ENCODE assay signal across 24 mouse cellular contexts in the genomic region with DNA sequence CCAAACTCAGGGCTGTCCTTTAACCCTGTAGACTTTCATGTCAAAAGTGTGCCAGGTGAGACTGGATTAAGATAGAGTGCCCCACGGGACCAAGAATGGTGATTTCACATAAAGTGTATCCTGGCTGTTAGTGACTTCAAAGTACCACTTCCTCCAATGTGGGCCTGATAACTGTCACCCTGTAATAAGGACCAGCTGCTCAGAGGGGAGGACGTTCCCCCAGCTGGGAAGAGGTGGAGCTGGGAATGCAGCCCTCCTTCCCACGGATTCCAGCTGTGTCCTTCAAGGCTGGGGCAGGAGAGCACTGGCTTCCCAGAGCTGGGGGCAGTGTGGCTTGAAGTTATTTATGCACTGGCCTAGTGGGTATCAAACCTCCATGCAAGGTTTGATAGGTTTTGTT.
DNase-seq lines count a peak whose midpoint lies in the region; ATAC-seq lines count a peak whose summit lies in the region.
"Had no signal": no experiment of that assay in that cellular context is flagged by ENCODE, and none has a peak within 500 bp of the region (broad histone marks: within the 10 kb centered on the region; RNA-seq: fewer than 3 reads in every experiment).

No protein-coding gene starts in this region.

- no peaks in the 10 kb centered on the region for H3K4me1 ChIP-seq in heart, embryonic 11.5 days (ENCODE audit: control insufficient read depth, insufficient read depth, low read length)
- no peaks in the 10 kb centered on the region for H3K4me1 ChIP-seq in hindbrain, embryonic 16.5 days (ENCODE audit: control insufficient read depth, insufficient read depth, low read depth, low read length)
- H3K4me1 ChIP-seq: hindbrain, embryonic 13.5 days; limb, embryonic 15.5 days; liver, embryonic 15.5 days; neural tube, embryonic 13.5 days had no signal

- H3K9me3 ChIP-seq in heart, embryonic 11.5 days (replicated peaks; ENCODE audit: control insufficient read depth, low read length): 0 out of 2 replicates have a peak, but pooled peaks cover 3% of the 10 kb centered on the region
- H3K9me3 ChIP-seq in hindbrain, embryonic 16.5 days (ENCODE audit: control insufficient read depth, low read length): peaks cover 10% of the 10 kb centered on the region

- intact Hi-C loops in heart, postnatal 10 days (cut with DNase I): no loop called here

- 18% methylated on average over 3 of the region's 3 CpGs for WGBS in heart, embryonic 11.5 days (ENCODE audit: insufficient replicate concordance)
- 58% methylated on average over 3 of the region's 3 CpGs for WGBS in hindbrain, embryonic 16.5 days

- H3K9ac ChIP-seq in heart, embryonic 11.5 days (ENCODE audit: low read depth, low read length): no peak overlapping the region
- no peak overlapping the region for H3K9ac ChIP-seq in hindbrain, embryonic 16.5 days (ENCODE audit: low read depth, low read length)
- H3K9ac ChIP-seq: embryonic facial prominence, embryonic 12.5 days; hindbrain, embryonic 13.5 days; limb, embryonic 15.5 days; liver, embryonic 15.5 days; neural tube, embryonic 13.5 days had no signal

- peak; percentile 12 to 26 for DNase-seq in heart, postnatal 10 days
- peak; percentile 19 for DNase-seq in kidney, postnatal 14 days
- no peak for DNase-seq in kidney, adult 18-20 months
- DNase-seq in embryo, embryonic 10.5 days (ENCODE audit: low spot score): peak; percentile 37
- peak; percentile 51 for DNase-seq in forelimb bud, embryonic 11.5 days (ENCODE audit: low read depth, low spot score)
- no peak for DNase-seq in urinary bladder, postnatal 14 days (ENCODE audit: low spot score)
- DNase-seq: adrenal gland, adult 8-10 months; cerebellum, postnatal 10 days; gastrocnemius, postnatal 36 days; layer of hippocampus, postnatal 36 days; midbrain, embryonic 14.5 days; right cerebral cortex, adult 18-20 months; thymus, postnatal 36 days had no signal

- no peak overlapping the region for H3K27ac ChIP-seq in heart, embryonic 11.5 days (ENCODE audit: low read depth, low read length)
- no peak overlapping the region for H3K27ac ChIP-seq in hindbrain, embryonic 16.5 days (ENCODE audit: low read depth, low read length)
- H3K27ac ChIP-seq: embryonic facial prominence, embryonic 12.5 days; hindbrain, embryonic 13.5 days; layer of hippocampus, adult 2 months; limb, embryonic 15.5 days; liver, embryonic 15.5 days; neural tube, embryonic 13.5 days had no signal

- H3K27me3 ChIP-seq in heart, embryonic 11.5 days (ENCODE audit: control insufficient read depth, insufficient read depth, low read length): no peaks in the 10 kb centered on the region
- H3K27me3 ChIP-seq in hindbrain, embryonic 16.5 days (replicated peaks; ENCODE audit: control insufficient read depth, insufficient read depth, low read length): no peaks in the 10 kb centered on the region
- H3K27me3 ChIP-seq: embryonic facial prominence, embryonic 12.5 days; hindbrain, embryonic 13.5 days; limb, embryonic 15.5 days; liver, embryonic 15.5 days; neural tube, embryonic 13.5 days had no signal

- ATAC-seq in heart, embryonic 11.5 days (replicated peaks; ENCODE audit: insufficient number of reproducible peaks, low FRiP score, low TSS enrichment): no peak
- ATAC-seq in hindbrain, embryonic 16.5 days: no peak
- ATAC-seq: CD4-positive, CD25-positive, alpha-beta regulatory T cell, adult 4 months; forebrain, embryonic 14.5 days; Patski had no signal

- H3K4me2 ChIP-seq in heart, embryonic 11.5 days: no peak overlapping the region
- no peak overlapping the region for H3K4me2 ChIP-seq in hindbrain, embryonic 16.5 days (ENCODE audit: low read length)
- H3K4me2 ChIP-seq: embryonic facial prominence, embryonic 12.5 days; hindbrain, embryonic 13.5 days; limb, embryonic 15.5 days; liver, embryonic 15.5 days; neural tube, embryonic 13.5 days had no signal

- H3K4me3 ChIP-seq in heart, embryonic 11.5 days (ENCODE audit: low read depth, low read length): no peak overlapping the region
- no peak overlapping the region for H3K4me3 ChIP-seq in hindbrain, embryonic 16.5 days (ENCODE audit: low read length)
- H3K4me3 ChIP-seq: embryonic facial prominence, embryonic 12.5 days; hindbrain, embryonic 13.5 days; layer of hippocampus, adult 2 months; limb, embryonic 15.5 days; liver, embryonic 15.5 days; neural tube, embryonic 13.5 days had no signal

- H3K36me3 ChIP-seq in heart, embryonic 11.5 days (ENCODE audit: control insufficient read depth, insufficient read depth, low read length): no peaks in the 10 kb centered on the region
- H3K36me3 ChIP-seq in hindbrain, embryonic 16.5 days (ENCODE audit: control insufficient read depth, insufficient read depth, low read length): no peaks in the 10 kb centered on the region
- H3K36me3 ChIP-seq: embryonic facial prominence, embryonic 12.5 days; hindbrain, embryonic 13.5 days; limb, embryonic 15.5 days; liver, embryonic 15.5 days; neural tube, embryonic 13.5 days had no signal

Comparison
In these comparisons a context has a peak if more than half of its experiments do, and no peak if none do; other contexts are left out.
1. DNase-seq: peak in heart, postnatal 10 days (2 of 2), kidney, postnatal 14 days (single experiment), embryo, embryonic 10.5 days (single experiment) and forelimb bud, embryonic 11.5 days (single experiment); none in kidney, adult 18-20 months (single experiment) and urinary bladder, postnatal 14 days (single experiment).